Comparison of ENCODE assay signal across 8 mouse cellular contexts in genomic region chr8:112045896-112046295, GRCm38 (mm10). TPM values are rescaled to one million over a fixed set of nuclear protein-coding genes. Genes with fewer than 3 reads are reported as not detected.
DNase-seq lines count a peak whose midpoint lies in the region; ATAC-seq and TF ChIP-seq lines count a peak whose summit lies in the region.

No protein-coding gene starts in this region.

- WGBS in forebrain, embryonic 15.5 days: 5% methylated on average over 7 of the region's 7 CpGs
- 6% methylated on average over 7 of the region's 7 CpGs for WGBS in hindbrain, embryonic 11.5 days
- WGBS in lung, postnatal 0 days: 4% methylated on average over 7 of the region's 7 CpGs

- no peak overlapping the region for H3K27ac ChIP-seq in forebrain, embryonic 15.5 days (replicated peaks)
- H3K27ac ChIP-seq in hindbrain, embryonic 11.5 days (ENCODE audit: low read depth, low read length): no peak overlapping the region
- H3K27ac ChIP-seq in lung, postnatal 0 days (ENCODE audit: low read length): no peak overlapping the region

- peak; percentile 64 for DNase-seq in Muller cell, postnatal 12 days (ENCODE audit: inconsistent ontology term)
- peak; percentile 58 for DNase-seq in cerebellum, adult 11-12 months
- DNase-seq in hindbrain, embryonic 11.5 days (ENCODE audit: low spot score): peak; percentile 93
- DNase-seq in layer of hippocampus, adult 8-10 months (ENCODE audit: low spot score in 2 of 2): peak; percentile 72 to 90
- DNase-seq in lung, postnatal 0 days (ENCODE audit: low spot score): peak; percentile 83
- peak; percentile 61 for DNase-seq in retina, adult 2 months (ENCODE audit: low read depth, low spot score)
- peak; percentile 76 for DNase-seq in thymus, postnatal 25 days

- no peak overlapping the region for H3K9ac ChIP-seq in forebrain, embryonic 15.5 days (replicated peaks)
- no peak overlapping the region for H3K9ac ChIP-seq in hindbrain, embryonic 11.5 days (ENCODE audit: low read depth, low read length)
- H3K9ac ChIP-seq in lung, postnatal 0 days (replicated peaks; ENCODE audit: low read depth): no peak overlapping the region

- no peak overlapping the region for H3K4me3 ChIP-seq in forebrain, embryonic 15.5 days
- H3K4me3 ChIP-seq in hindbrain, embryonic 11.5 days (ENCODE audit: low read depth, low read length): no peak overlapping the region
- no peak overlapping the region for H3K4me3 ChIP-seq in lung, postnatal 0 days (ENCODE audit: low read depth, low read length)

- no peaks in the 10 kb centered on the region for H3K27me3 ChIP-seq in forebrain, embryonic 15.5 days
- no peaks in the 10 kb centered on the region for H3K27me3 ChIP-seq in hindbrain, embryonic 11.5 days (ENCODE audit: control insufficient read depth, insufficient read depth, low read length)
- no peaks in the 10 kb centered on the region for H3K27me3 ChIP-seq in lung, postnatal 0 days (replicated peaks; ENCODE audit: insufficient read depth, low read length)

- ATAC-seq in forebrain, embryonic 15.5 days (replicated peaks): peak; percentile 82
- ATAC-seq in hindbrain, embryonic 11.5 days (ENCODE audit: low FRiP score): peak; percentile 70; the same call in 1 of the 2 replicates
- ATAC-seq in lung, postnatal 0 days: peak; percentile 53; the same call in 1 of the 2 replicates

- no peak overlapping the region for H3K4me2 ChIP-seq in forebrain, embryonic 15.5 days (replicated peaks)
- no peak overlapping the region for H3K4me2 ChIP-seq in hindbrain, embryonic 11.5 days (replicated peaks; ENCODE audit: low read depth, low read length)
- no peak overlapping the region for H3K4me2 ChIP-seq in lung, postnatal 0 days (replicated peaks; ENCODE audit: low read depth, low read length)

- TF ChIP-seq CTCF in lung, postnatal 0 days (IDR thresholded peaks at IDR 0.05): peak; percentile 94

- no peaks in the 10 kb centered on the region for H3K36me3 ChIP-seq in forebrain, embryonic 15.5 days
- H3K36me3 ChIP-seq in hindbrain, embryonic 11.5 days (ENCODE audit: control insufficient read depth, insufficient read depth, low read length): no peaks in the 10 kb centered on the region
- H3K36me3 ChIP-seq in lung, postnatal 0 days (ENCODE audit: insufficient read depth, low read length): no peaks in the 10 kb centered on the region

- no peaks in the 10 kb centered on the region for H3K4me1 ChIP-seq in forebrain, embryonic 15.5 days
- no peaks in the 10 kb centered on the region for H3K4me1 ChIP-seq in hindbrain, embryonic 11.5 days (replicated peaks; ENCODE audit: control insufficient read depth, insufficient read depth, low read length)
- H3K4me1 ChIP-seq in lung, postnatal 0 days (ENCODE audit: insufficient read depth, low read depth, low read length): no peaks in the 10 kb centered on the region

- no peaks in the 10 kb centered on the region for H3K9me3 ChIP-seq in forebrain, embryonic 15.5 days
- no peaks in the 10 kb centered on the region for H3K9me3 ChIP-seq in hindbrain, embryonic 11.5 days (ENCODE audit: control insufficient read depth, low read length)
- H3K9me3 ChIP-seq in lung, postnatal 0 days (ENCODE audit: low read length): no peaks in the 10 kb centered on the region

- no peak for TF ChIP-seq EP300 in lung, postnatal 0 days (IDR thresholded peaks at IDR 0.05)

RNA-seq across cellular contexts. Expression of gene Gm6793, which starts 31.1 kb away (rescaled TPM):
- polyA plus RNA-seq in forebrain, embryonic 15.5 days (2015; fragmentation: Nextera tagmentation; extraction: Ambion mirVana): 0.20 and 0.80 TPM in 2 replicates
- polyA plus RNA-seq in hindbrain, embryonic 11.5 days (2014; fragmentation: Nextera tagmentation; extraction: Ambion mirVana): 0.61 and 0.93 TPM in 2 replicates
- total RNA-seq in layer of hippocampus, adult 8-10 months (2022): not detected
- 0.24 TPM in 1 of 2 replicates, not detected in the other for polyA plus RNA-seq in lung, postnatal 0 days (2015; fragmentation: Nextera tagmentation; extraction: Ambion mirVana)

RNA-seq across cellular contexts. Expression of gene Terf2ip, which starts 34.7 kb away (rescaled TPM):
- polyA plus RNA-seq in forebrain, embryonic 15.5 days (2015; fragmentation: Nextera tagmentation; extraction: Ambion mirVana): 53.6 and 56.2 TPM in 2 replicates
- 31.9 and 33.5 TPM in 2 replicates for polyA plus RNA-seq in hindbrain, embryonic 11.5 days (2014; fragmentation: Nextera tagmentation; extraction: Ambion mirVana)
- 10 to 100 TPM; 36.7 to 43.2 (median 39.2) TPM for total RNA-seq in layer of hippocampus, adult 8-10 months (2022)
- 13.3 and 17.5 TPM in 2 replicates for polyA plus RNA-seq in lung, postnatal 0 days (2015; fragmentation: Nextera tagmentation; extraction: Ambion mirVana)

RNA-seq across cellular contexts. Expression of gene Kars, which starts 34.8 kb away (rescaled TPM):
- polyA plus RNA-seq in forebrain, embryonic 15.5 days (2015; fragmentation: Nextera tagmentation; extraction: Ambion mirVana): 178 and 179 TPM in 2 replicates
- polyA plus RNA-seq in hindbrain, embryonic 11.5 days (2014; fragmentation: Nextera tagmentation; extraction: Ambion mirVana): 239 and 248 TPM in 2 replicates
- total RNA-seq in layer of hippocampus, adult 8-10 months (2022): 10 to 100 TPM; 77.6 to 80.4 (median 78.2) TPM
- polyA plus RNA-seq in lung, postnatal 0 days (2015; fragmentation: Nextera tagmentation; extraction: Ambion mirVana): 67.8 and 70.5 TPM in 2 replicates

RNA-seq across cellular contexts. Expression of gene Adat1, which starts 53.8 kb away (rescaled TPM):
- 9.3 and 9.8 TPM in 2 replicates for polyA plus RNA-seq in forebrain, embryonic 15.5 days (2015; fragmentation: Nextera tagmentation; extraction: Ambion mirVana)
- polyA plus RNA-seq in hindbrain, embryonic 11.5 days (2014; fragmentation: Nextera tagmentation; extraction: Ambion mirVana): 9.4 and 14.0 TPM in 2 replicates
- 1 to 10 TPM; 4.9 to 8.8 (median 7.5) TPM for total RNA-seq in layer of hippocampus, adult 8-10 months (2022)
- polyA plus RNA-seq in lung, postnatal 0 days (2015; fragmentation: Nextera tagmentation; extraction: Ambion mirVana): 2.4 and 2.8 TPM in 2 replicates
